ENCODE assay signal across 18 mouse cellular contexts in genomic region chr1:184428035-184428434, GRCm38 (mm10).
DNase-seq lines count a peak whose midpoint lies in the region; ATAC-seq and TF ChIP-seq lines count a peak whose summit lies in the region.
"Had no signal": no experiment of that assay in that cellular context is flagged by ENCODE, and none has a peak within 500 bp of the region (broad histone marks: within the 10 kb centered on the region; RNA-seq: fewer than 3 reads in every experiment).

No protein-coding gene starts in this region.

- no peak for ATAC-seq in kidney, embryonic 14.5 days (ENCODE audit: low FRiP score, low TSS enrichment)
- peak; percentile 49; the same call in 1 of the 2 replicates for ATAC-seq in lung, embryonic 16.5 days (ENCODE audit: low read depth)
- ATAC-seq in G1E (ENCODE audit: extremely low read depth, insufficient number of reproducible peaks, low FRiP score, poor library complexity, severe bottlenecking), result no peak
- ATAC-seq: forebrain, embryonic 14.5 days had no signal

- no peak overlapping the region for H3K4me3 ChIP-seq in kidney, embryonic 14.5 days (ENCODE audit: low read length)
- no peak overlapping the region for H3K4me3 ChIP-seq in lung, embryonic 16.5 days (ENCODE audit: low read length)
- H3K4me3 ChIP-seq in G1E (ENCODE audit: low read depth, low read length), result 0 out of 2 replicates have a peak overlapping the region, but pooled peaks have one; percentile 20
- H3K4me3 ChIP-seq: embryonic facial prominence, embryonic 15.5 days; erythroblast, embryonic 14.5 days; forebrain, embryonic 10.5 days; gastrocnemius, adult 2 months; heart, embryonic 12.5 days had no signal

- H3K4me1 ChIP-seq in kidney, embryonic 14.5 days (ENCODE audit: control insufficient read depth, insufficient read depth, low read length), result no peaks in the 10 kb centered on the region
- 0 out of 2 replicates have a peak, but pooled peaks cover 2% of the 10 kb centered on the region for H3K4me1 ChIP-seq in lung, embryonic 16.5 days (replicated peaks; ENCODE audit: control insufficient read depth, insufficient read depth, low read length)
- H3K4me1 ChIP-seq in G1E (ENCODE audit: insufficient read depth, low read depth, low read length), result no peaks in the 10 kb centered on the region
- H3K4me1 ChIP-seq: embryonic facial prominence, embryonic 15.5 days; forebrain, embryonic 10.5 days; heart, embryonic 12.5 days had no signal

- H3K27me3 ChIP-seq in kidney, embryonic 14.5 days (ENCODE audit: control insufficient read depth, insufficient read depth, low read length), result no peaks in the 10 kb centered on the region
- H3K27me3 ChIP-seq in lung, embryonic 16.5 days (ENCODE audit: control insufficient read depth, insufficient read depth, low read depth, low read length), result no peaks in the 10 kb centered on the region
- no peaks in the 10 kb centered on the region for H3K27me3 ChIP-seq in G1E (ENCODE audit: insufficient read depth, low read length)
- H3K27me3 ChIP-seq: CH12.LX; embryonic facial prominence, embryonic 15.5 days had no signal

- no peak overlapping the region for H3K9ac ChIP-seq in kidney, embryonic 14.5 days (ENCODE audit: low read depth, low read length)
- H3K9ac ChIP-seq in lung, embryonic 16.5 days (ENCODE audit: low read length), result no peak overlapping the region
- H3K9ac ChIP-seq: embryonic facial prominence, embryonic 15.5 days; heart, embryonic 12.5 days had no signal

- no peak for TF ChIP-seq CTCF in G1E (IDR thresholded peaks at IDR 0.05; ENCODE audit: low read depth, low read length)

- no peaks in the 10 kb centered on the region for H3K9me3 ChIP-seq in kidney, embryonic 14.5 days (ENCODE audit: control insufficient read depth, low read length)
- H3K9me3 ChIP-seq in lung, embryonic 16.5 days (ENCODE audit: control insufficient read depth, low read length), result no peaks in the 10 kb centered on the region
- H3K9me3 ChIP-seq in G1E (replicated peaks), result peaks cover 24% of the 10 kb centered on the region
- H3K9me3 ChIP-seq: embryonic facial prominence, embryonic 15.5 days; forebrain, embryonic 10.5 days; heart, embryonic 12.5 days had no signal

- 80% methylated on average over 3 of the region's 3 CpGs for WGBS in kidney, embryonic 14.5 days
- WGBS in lung, embryonic 16.5 days, result 57% methylated on average over 3 of the region's 3 CpGs

- DNase-seq in kidney, postnatal 10 days, result peak; percentile 16
- DNase-seq in lung, adult 18-20 months, result no peak
- no peak for DNase-seq in G1E (ENCODE audit: low spot score)
- DNase-seq in yolk sac, embryonic 10.5 days (ENCODE audit: low spot score), result peak; percentile 16
- DNase-seq: adrenal gland, adult 8-10 months; adrenal gland, postnatal 36 days; cerebellum, adult 2 months; cerebellum, postnatal 10 days; gastrocnemius, adult 2 months; gastrocnemius, postnatal 25 days had no signal

- no peaks in the 10 kb centered on the region for H3K36me3 ChIP-seq in kidney, embryonic 14.5 days (ENCODE audit: control insufficient read depth, insufficient read depth, low read length)
- no peaks in the 10 kb centered on the region for H3K36me3 ChIP-seq in lung, embryonic 16.5 days (ENCODE audit: control insufficient read depth, insufficient read depth, low read length)
- no peaks in the 10 kb centered on the region for H3K36me3 ChIP-seq in G1E (replicated peaks)
- H3K36me3 ChIP-seq: embryonic facial prominence, embryonic 15.5 days; forebrain, embryonic 10.5 days; heart, embryonic 12.5 days had no signal

- H3K4me2 ChIP-seq in kidney, embryonic 14.5 days (replicated peaks; ENCODE audit: low read depth, low read length), result no peak overlapping the region
- H3K4me2 ChIP-seq in lung, embryonic 16.5 days (ENCODE audit: low read depth, low read length), result no peak overlapping the region
- H3K4me2 ChIP-seq: embryonic facial prominence, embryonic 15.5 days; heart, embryonic 12.5 days had no signal

- H3K27ac ChIP-seq in kidney, embryonic 14.5 days (ENCODE audit: low read depth, low read length), result no peak overlapping the region
- H3K27ac ChIP-seq in lung, embryonic 16.5 days (ENCODE audit: low read length), result no peak overlapping the region
- H3K27ac ChIP-seq: embryonic facial prominence, embryonic 15.5 days; forebrain, embryonic 10.5 days had no signal

Comparison
In these comparisons a context has a peak if more than half of its experiments do, and no peak if none do; other contexts are left out.
1. DNase-seq: peak in kidney, postnatal 10 days (single experiment) and yolk sac, embryonic 10.5 days (single experiment); none in lung, adult 18-20 months (0 of 2) and G1E (single experiment).